Mouse (Mus musculus): ENCODE measurements around the gene Ell2.

GRCm38 (mm10) chr13:75708637-75709002, 2.1 kb downstream of the Ell2 start:
- TF ChIP-seq POLR2A (IDR thresholded peaks at IDR 0.05; ENCODE audit: insufficient read length, low read depth) = no peak
- no peak for TF ChIP-seq MAX (IDR thresholded peaks at IDR 0.05; ENCODE audit: low read depth)
- TF ChIP-seq MYOG (IDR thresholded peaks at IDR 0.05; ENCODE audit: control insufficient read depth in 1 of 3, insufficient read depth in 1 of 3, insufficient read length in 2 of 3, low read depth in 2 of 3) = no peak
- no peak for TF ChIP-seq TCF12 (IDR thresholded peaks at IDR 0.05; ENCODE audit: insufficient read depth, poor library complexity, severe bottlenecking)
- no peak for TF ChIP-seq TCF3 (IDR thresholded peaks at IDR 0.05; ENCODE audit: insufficient read length, low read depth)
- no peak for TF ChIP-seq USF1 (IDR thresholded peaks at IDR 0.05; ENCODE audit: low read depth)
- no peak for TF ChIP-seq E2F4 (IDR thresholded peaks at IDR 0.05; ENCODE audit: insufficient read depth)
